Mouse (Mus musculus) liver, embryonic 16.5 days (tissue): ENCODE measurements around the gene Scgb1b30. TPM values are rescaled to one million over a fixed set of nuclear protein-coding genes. Genes with fewer than 3 reads are reported as not detected.

Source experiments
- ATAC-seq: fragments of 200-750 bp; cut with Nextera tagmentation; 2 replicates; pipeline ENCODE4 v1.8.0; 2017; ENCODE audit warnings: low read depth, mild to moderate bottlenecking, moderate number of reproducible peaks, moderate library complexity
- H3K27ac ChIP-seq: fragments of 300-500 bp; sonication (generic); 2 replicates; pipeline ENCODE4 v1.5.1; 2014; ENCODE audit warnings: mild to moderate bottlenecking, low read length
- H3K27me3 ChIP-seq: fragments of 300-500 bp; sonication (generic); 2 replicates; pipeline ENCODE4 v1.6.1; 2014; ENCODE audit warnings: low read depth, low read length, mixed read lengths; ENCODE audit not compliant: control insufficient read depth, insufficient read depth
- H3K36me3 ChIP-seq: fragments of 300-500 bp; sonication (generic); 2 replicates; pipeline ENCODE4 v1.6.1; 2014; ENCODE audit warnings: mild to moderate bottlenecking; ENCODE audit not compliant: control insufficient read depth, insufficient read depth
- H3K4me1 ChIP-seq: fragments of 300-500 bp; sonication (generic); 2 replicates; pipeline ENCODE4 v1.6.1; 2014; ENCODE audit warnings: low read depth, low read length, mixed read lengths; ENCODE audit not compliant: control insufficient read depth
- H3K4me2 ChIP-seq: fragments of 300-500 bp; sonication (generic); 2 replicates; pipeline ENCODE4 v1.6.1; 2014; ENCODE audit warnings: low read depth, low read length, mixed read lengths
- H3K4me3 ChIP-seq: fragments of 300-500 bp; sonication (generic); 2 replicates; pipeline ENCODE4 v1.5.1; 2014; ENCODE audit warnings: low read depth, mild to moderate bottlenecking, low read length
- H3K9ac ChIP-seq: fragments of 300-500 bp; sonication (generic); 2 replicates; pipeline ENCODE4 v1.6.1; 2014; ENCODE audit warnings: low read depth, low read length
- H3K9me3 ChIP-seq: fragments of 300-500 bp; sonication (generic); replicated peaks from 2 replicates; pipeline ENCODE4 v1.6.1; 2016; ENCODE audit warnings: low read length; ENCODE audit not compliant: control insufficient read depth
- WGBS: fragments of 180-500 bp; shearing (Covaris S2); extraction: QIAGEN DNeasy Blood & Tissue Kit; methylation state at CpG from one replicate; pipeline ENCODE4 v1.1.7; 2014; ENCODE audit not compliant: insufficient replicate concordance; 5-methylcytosine and 5-hydroxymethylcytosine counted together
- polyA plus RNA-seq: library from polyadenylated mRNA; unstranded; fragments of >200 nt; fragmentation: Nextera tagmentation; extraction: Ambion mirVana; gene quantifications from 2 replicates; pipeline ENCODE4 v1.2.1, GENCODE M21; 2015

Scgb1b30 gene
- polyA plus RNA-seq, 1 experiment from 2014 or later, result not detected

- peaks cover 3% of the 10 kb centered on the region for H3K27me3 ChIP-seq
- H3K9me3 ChIP-seq, result no peaks in the 10 kb centered on the region
- no peak for ATAC-seq
- H3K4me1 ChIP-seq, result no peaks in the 10 kb centered on the region
- no peak overlapping the region for H3K9ac ChIP-seq
- H3K4me2 ChIP-seq, result no peak overlapping the region
- WGBS, result 60% methylated on average over 3 of the region's 3 CpGs
- no peaks in the 10 kb centered on the region for H3K36me3 ChIP-seq
- no peak overlapping the region for H3K4me3 ChIP-seq
- no peak overlapping the region for H3K27ac ChIP-seq
Measured at GRCm38 (mm10) chr7:34126291-34126690, 31.1 kb downstream of the Scgb1b30 start.

GRCm38 (mm10) chr7:34131118-34131517 is 35.9 kb downstream of the Scgb1b30 start:
- 49% methylated on average over 3 of the region's 3 CpGs for WGBS
- ATAC-seq, result no peak
- H3K27me3 ChIP-seq, result peaks cover 38% of the 10 kb centered on the region
- H3K4me3 ChIP-seq, result no peak overlapping the region
- no peak overlapping the region for H3K9ac ChIP-seq
- H3K4me1 ChIP-seq, result peaks cover 2% of the 10 kb centered on the region; the same call in 1 of the 2 replicates
- no peaks in the 10 kb centered on the region for H3K9me3 ChIP-seq
- no peak overlapping the region for H3K27ac ChIP-seq
- H3K4me2 ChIP-seq, result no peak overlapping the region
- H3K36me3 ChIP-seq, result no peaks in the 10 kb centered on the region

GRCm38 (mm10) chr7:34131959-34132354 is 36.7 kb downstream of the Scgb1b30 start:
- no peaks in the 10 kb centered on the region for H3K9me3 ChIP-seq
- peak overlapping the region; percentile 53 for H3K4me2 ChIP-seq
- WGBS, result 19% methylated on average over 3 of the region's 3 CpGs
- no peaks in the 10 kb centered on the region for H3K36me3 ChIP-seq
- peaks cover 38% of the 10 kb centered on the region for H3K27me3 ChIP-seq
- H3K27ac ChIP-seq, result no peak overlapping the region
- H3K9ac ChIP-seq, result no peak overlapping the region; the same call in 1 of the 2 replicates
- peak overlapping the region; percentile 62 for H3K4me3 ChIP-seq
- peaks cover 2% of the 10 kb centered on the region; the same call in 1 of the 2 replicates for H3K4me1 ChIP-seq
- ATAC-seq, result no peak

- Histone ChIP-seq H3K27ac (no peak overlapping the region), H3K4me1 (peaks cover 2% of the 10 kb centered on the region; the same call in 1 of the 2 replicates), H3K27me3 (peaks cover 38% of the 10 kb centered on the region), H3K36me3 (no peaks in the 10 kb centered on the region), H3K9me3 (no peaks in the 10 kb centered on the region), H3K9ac (peak overlapping the region; percentile 68), H3K4me2 (peak overlapping the region; percentile 53), H3K4me3 (peak overlapping the region; percentile 62)
- 2% methylated on average over 92 of the region's 116 CpGs for WGBS
- peak; percentile 65 for ATAC-seq
Measured at GRCm38 (mm10) chr7:34132355-34133079, 37.3 kb downstream of the Scgb1b30 start.

GRCm38 (mm10) chr7:34133117-34133762 is 38.0 kb downstream of the Scgb1b30 start, which contains the start of gene Wtip:
TSS of gene Wtip (minus strand) at chr7:34133268.
- Histone ChIP-seq H3K27ac (no peak within 1 kb of the TSS), H3K36me3 (no peaks in the 10 kb centered on the region), H3K4me2 (peak within 1 kb of the TSS; percentile 53), H3K9me3 (no peaks in the 10 kb centered on the region), H3K4me1 (peaks cover 2% of the 10 kb centered on the region; the same call in 1 of the 2 replicates), H3K4me3 (peak within 1 kb of the TSS; percentile 62), H3K27me3 (peaks cover 38% of the 10 kb centered on the region), H3K9ac (peak within 1 kb of the TSS; percentile 68)
- 4% methylated on average over 30 of the region's 65 CpGs for whole genome bisulfite sequencing
- ATAC-seq, result peak; percentile 76

GRCm38 (mm10) chr7:34134336-34134735 is 39.1 kb downstream of the Scgb1b30 start:
- Histone ChIP-seq H3K9ac (no peak overlapping the region), H3K36me3 (no peaks in the 10 kb centered on the region), H3K9me3 (no peaks in the 10 kb centered on the region), H3K4me2 (no peak overlapping the region), H3K27me3 (peaks cover 38% of the 10 kb centered on the region), H3K4me3 (no peak overlapping the region), H3K4me1 (peaks cover 2% of the 10 kb centered on the region; the same call in 1 of the 2 replicates), H3K27ac (no peak overlapping the region)
- WGBS, result 71% methylated on average over 2 of the region's 2 CpGs
- ATAC-seq, result no peak

- Histone ChIP-seq H3K4me1 (no peaks in the 10 kb centered on the region), H3K9me3 (no peaks in the 10 kb centered on the region), H3K27ac (no peak overlapping the region), H3K27me3 (peaks cover 3% of the 10 kb centered on the region; the same call in 1 of the 2 replicates), H3K9ac (no peak overlapping the region), H3K4me2 (no peak overlapping the region), H3K4me3 (no peak overlapping the region), H3K36me3 (peaks cover 45% of the 10 kb centered on the region)
- 65% methylated on average over 6 of the region's 6 CpGs for WGBS
- no peak for ATAC-seq
Measured at GRCm38 (mm10) chr7:34139493-34139892, 44.3 kb downstream of the Scgb1b30 start.

- peaks cover 60% of the 10 kb centered on the region for H3K36me3 ChIP-seq
- no peak overlapping the region for H3K9ac ChIP-seq
- no peaks in the 10 kb centered on the region for H3K4me1 ChIP-seq
- H3K27me3 ChIP-seq, result no peaks in the 10 kb centered on the region
- H3K4me2 ChIP-seq, result no peak overlapping the region
- no peak for ATAC-seq
- H3K4me3 ChIP-seq, result no peak overlapping the region
- H3K9me3 ChIP-seq, result no peaks in the 10 kb centered on the region
- no peak overlapping the region for H3K27ac ChIP-seq
- WGBS, result 88% methylated on average over 13 of the region's 13 CpGs
Measured at GRCm38 (mm10) chr7:34141123-34141522, 45.9 kb downstream of the Scgb1b30 start.

- H3K27ac ChIP-seq, result 0 out of 2 replicates have a peak overlapping the region, but pooled peaks have one; percentile 12
- H3K4me1 ChIP-seq, result peaks cover 11% of the 10 kb centered on the region
- H3K27me3 ChIP-seq, result no peaks in the 10 kb centered on the region
- H3K9me3 ChIP-seq, result no peaks in the 10 kb centered on the region; the same call in 1 of the 2 replicates
- peak; percentile 82 for ATAC-seq
- no peak overlapping the region for H3K9ac ChIP-seq
- 32% methylated on average over 4 of the region's 4 CpGs for WGBS
- no peak overlapping the region for H3K4me3 ChIP-seq
- H3K36me3 ChIP-seq, result peaks cover 75% of the 10 kb centered on the region
- H3K4me2 ChIP-seq, result peak overlapping the region; percentile 14; the same call in 1 of the 2 replicates
Measured at GRCm38 (mm10) chr7:34147193-34147592, 52.0 kb downstream of the Scgb1b30 start.
